8 mouse cellular contexts compared by ENCODE assay signal in the genomic region with DNA sequence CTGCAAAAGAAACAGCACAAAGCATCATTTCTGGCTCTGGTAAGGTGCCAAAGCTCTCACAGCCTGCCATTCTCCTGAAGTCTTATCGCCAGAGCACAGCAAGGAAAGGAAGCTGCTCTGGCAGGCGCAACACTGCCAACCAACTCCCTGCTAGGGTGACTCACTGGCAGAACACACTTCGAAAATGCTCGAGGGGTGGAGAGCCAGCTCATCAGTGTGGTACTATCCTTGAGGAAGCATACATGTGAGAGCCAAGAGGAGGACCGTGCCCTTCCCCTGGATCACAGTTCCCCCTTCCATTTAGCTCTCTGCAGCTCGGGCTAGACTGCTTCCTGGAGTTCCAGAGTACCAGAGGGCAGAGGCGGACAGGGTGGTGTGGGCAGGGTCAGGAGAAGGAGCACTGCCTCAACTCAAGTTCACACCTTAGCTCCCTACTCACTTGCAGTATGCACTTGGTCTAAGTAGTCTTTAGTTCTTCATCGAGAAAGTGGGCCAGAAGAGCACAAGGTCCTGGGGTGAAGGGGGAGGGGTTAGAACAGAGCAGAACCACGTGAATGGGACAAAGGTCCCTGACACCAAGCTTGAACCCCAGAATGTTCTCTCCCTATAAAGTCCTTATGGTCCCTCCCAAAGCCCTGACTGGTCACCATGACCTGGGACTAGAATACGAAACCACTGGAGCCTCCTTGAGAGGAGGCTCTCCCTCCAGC.
DNase-seq lines count a peak whose midpoint lies in the region; ATAC-seq lines count a peak whose summit lies in the region.

No protein-coding gene starts in this region.

- DNase-seq in layer of hippocampus, adult 11-12 months (ENCODE audit: low spot score), result peak; percentile 68
- no peak for DNase-seq in layer of hippocampus, adult 9-10 months (ENCODE audit: low spot score)
- DNase-seq in adrenal gland, postnatal 25 days, result peak; percentile 52
- peak; percentile 83 for DNase-seq in layer of hippocampus, adult 9-11 months
- DNase-seq in right cerebral cortex, adult 18-20 months, result peak; percentile 88
- DNase-seq in gastrocnemius, postnatal 10 days, result no peak

- peak; percentile 88 for ATAC-seq in frontal cortex, adult (ENCODE audit: low TSS enrichment)
- no peak for ATAC-seq in monocyte, adult 5-6 weeks (replicated peaks; ENCODE audit: insufficient number of reproducible peaks, low FRiP score, low TSS enrichment, poor library complexity, severe bottlenecking)

Comparison
In these comparisons a context has a peak if more than half of its experiments do, and no peak if none do; other contexts are left out.
1. DNase-seq: peak in layer of hippocampus, adult 11-12 months (single experiment), adrenal gland, postnatal 25 days (single experiment), layer of hippocampus, adult 9-11 months (single experiment) and right cerebral cortex, adult 18-20 months (single experiment); none in layer of hippocampus, adult 9-10 months (single experiment) and gastrocnemius, postnatal 10 days (single experiment).